Mouse (Mus musculus) CH12.LX (cell line): ENCODE data around the gene Rapgef2.

Source experiments
- CHD1 ChIP-seq: IDR thresholded peaks from 2 replicates; pipeline ENCODE4 v1.6.1; 2012; ENCODE audit warnings: low read depth, low read length, improper control_type of control experiment, inconsistent platforms
- CHD2 ChIP-seq: IDR thresholded peaks from 2 replicates; pipeline ENCODE4 v1.6.1; 2011; ENCODE audit warnings: low read length, improper control_type of control experiment
- CTCF ChIP-seq, 2 experiments: IDR thresholded peaks in 1 of 2; conservative IDR thresholded peaks in 1 of 2; 2 replicates each; pipeline ENCODE4 v1.5.1; 2011 to 2012; ENCODE audit warnings: low read depth in 2 of 2, low read length in 2 of 2, improper control_type of control experiment in 1 of 2, inconsistent platforms in 1 of 2, mild to moderate bottlenecking in 1 of 2, moderate library complexity in 1 of 2
- ETS1 ChIP-seq: conservative IDR thresholded peaks from 2 replicates; pipeline ENCODE4 v1.6.1; 2012; ENCODE audit warnings: low read depth, mild to moderate bottlenecking, inconsistent platforms, low read length, improper control_type of control experiment, moderate library complexity
- HCFC1 ChIP-seq: IDR thresholded peaks from 2 replicates; pipeline ENCODE4 v1.6.1; 2012; ENCODE audit warnings: low read depth, mild to moderate bottlenecking, inconsistent platforms, low read length, improper control_type of control experiment
- JUND ChIP-seq: conservative IDR thresholded peaks from 2 replicates; pipeline ENCODE4 v1.6.1; 2011; ENCODE audit warnings: low read depth, low read length, improper control_type of control experiment
- MAX ChIP-seq: IDR thresholded peaks from 2 replicates; pipeline ENCODE4 v1.6.1; 2011; ENCODE audit warnings: low read length, improper control_type of control experiment
- MAZ ChIP-seq: IDR thresholded peaks from 2 replicates; pipeline ENCODE4 v1.6.1; 2012; ENCODE audit warnings: low read depth, mild to moderate bottlenecking, inconsistent platforms, low read length, improper control_type of control experiment, moderate library complexity
- NELFE ChIP-seq: IDR thresholded peaks from 2 replicates; pipeline ENCODE4 v1.6.1; 2011; ENCODE audit warnings: low read depth, low read length, improper control_type of control experiment
- NRF1 ChIP-seq: IDR thresholded peaks from 2 replicates; pipeline ENCODE4 v1.6.1; 2014; ENCODE audit warnings: low read depth, mild to moderate bottlenecking, inconsistent platforms, low read length, improper control_type of control experiment, moderate library complexity
- POLR2A ChIP-seq: IDR thresholded peaks from 2 replicates; pipeline ENCODE4 v1.6.1; 2011; ENCODE audit warnings: low read depth, mild to moderate bottlenecking, improper control_type of control experiment, low read length
- USF1 ChIP-seq: IDR thresholded peaks from 2 replicates; pipeline ENCODE4 v1.6.1; 2014; ENCODE audit warnings: low read depth, mild to moderate bottlenecking, inconsistent platforms, low read length, improper control_type of control experiment

- TF ChIP-seq ETS1 (no peak), CTCF (conservative IDR thresholded peaks at IDR 0.05 in 1 of 2, IDR thresholded peaks at IDR 0.05 in 1 of 2; ENCODE audit: low read depth in 2 of 2, low read length in 2 of 2) (no peak), MAX (no peak), CHD2 (no peak), POLR2A (no peak), HCFC1 (no peak), NELFE (no peak), MAZ (no peak), JUND (no peak), NRF1 (no peak), CHD1 (no peak), USF1 (no peak)
These were observed 23.9 kb upstream of the Rapgef2 start for GRCm38 (mm10) chr3:79310184-79310583.
